Comparison of ENCODE assay signal across 13 mouse cellular contexts in the genomic region with DNA sequence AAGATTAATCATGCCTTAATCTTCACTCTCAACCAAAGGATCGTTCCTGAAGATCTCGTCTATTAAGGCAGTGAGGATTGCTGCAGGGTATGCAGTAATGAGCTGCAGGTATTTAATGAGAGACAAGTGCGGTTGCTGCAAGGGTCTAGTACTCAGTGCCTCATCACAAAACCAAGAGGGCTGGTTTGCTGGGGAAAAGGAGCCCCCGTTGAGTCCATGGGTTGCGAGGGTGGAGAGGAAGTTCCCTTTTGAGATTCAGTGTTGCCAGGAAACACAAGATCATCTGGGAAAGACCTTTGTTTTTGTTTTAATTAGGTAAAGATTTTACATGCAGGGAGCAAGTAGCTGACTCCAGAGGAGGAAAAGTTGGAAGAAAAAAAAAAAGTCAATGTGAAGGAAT.
DNase-seq lines count a peak whose midpoint lies in the region; ATAC-seq and TF ChIP-seq lines count a peak whose summit lies in the region.
"Had no signal": no experiment of that assay in that cellular context is flagged by ENCODE, and none has a peak within 500 bp of the region (broad histone marks: within the 10 kb centered on the region; RNA-seq: fewer than 3 reads in every experiment).

No protein-coding gene starts in this region.

- no peaks in the 10 kb centered on the region for H3K9me3 ChIP-seq in heart, embryonic 10.5 days
- H3K9me3 ChIP-seq in kidney, postnatal 0 days (replicated peaks; ENCODE audit: low read length): no peaks in the 10 kb centered on the region
- H3K9me3 ChIP-seq in embryonic facial prominence, embryonic 12.5 days: no peaks in the 10 kb centered on the region
- H3K9me3 ChIP-seq in liver, embryonic 13.5 days (replicated peaks): no peaks in the 10 kb centered on the region
- H3K9me3 ChIP-seq: midbrain, embryonic 13.5 days; neural tube, embryonic 12.5 days had no signal

- H3K27me3 ChIP-seq in heart, embryonic 10.5 days (ENCODE audit: insufficient read depth, poor library complexity, severe bottlenecking): no peaks in the 10 kb centered on the region
- H3K27me3 ChIP-seq in kidney, postnatal 0 days (ENCODE audit: insufficient read depth, low read length): no peaks in the 10 kb centered on the region
- no peaks in the 10 kb centered on the region for H3K27me3 ChIP-seq in embryonic facial prominence, embryonic 12.5 days
- 0 out of 2 replicates have a peak, but pooled peaks cover 8% of the 10 kb centered on the region for H3K27me3 ChIP-seq in liver, embryonic 13.5 days
- H3K27me3 ChIP-seq: midbrain, embryonic 13.5 days; neural tube, embryonic 12.5 days had no signal

- H3K27ac ChIP-seq in heart, embryonic 10.5 days: peak overlapping the region; percentile 52
- H3K27ac ChIP-seq in kidney, postnatal 0 days: peak overlapping the region; percentile 95
- 0 out of 2 replicates have a peak overlapping the region, but pooled peaks have one; percentile 36 for H3K27ac ChIP-seq in embryonic facial prominence, embryonic 12.5 days
- 0 out of 2 replicates have a peak overlapping the region, but pooled peaks have one; percentile 53 for H3K27ac ChIP-seq in liver, embryonic 13.5 days
- H3K27ac ChIP-seq: midbrain, embryonic 13.5 days; neural tube, embryonic 12.5 days had no signal

- no peak for TF ChIP-seq CTCF in kidney, postnatal 0 days (IDR thresholded peaks at IDR 0.05; ENCODE audit: low read depth)

- WGBS in heart, embryonic 10.5 days: 66% methylated on average over 5 of the region's 5 CpGs
- WGBS in kidney, postnatal 0 days: 50% methylated on average over 5 of the region's 5 CpGs
- WGBS in embryonic facial prominence, embryonic 12.5 days: 32% methylated on average over 5 of the region's 5 CpGs
- WGBS in liver, embryonic 13.5 days (ENCODE audit: insufficient replicate concordance): 44% methylated on average over 5 of the region's 5 CpGs

- H3K9ac ChIP-seq in kidney, postnatal 0 days (ENCODE audit: low read depth, low read length): no peak overlapping the region
- H3K9ac ChIP-seq in embryonic facial prominence, embryonic 12.5 days: no peak overlapping the region
- no peak overlapping the region for H3K9ac ChIP-seq in liver, embryonic 13.5 days
- H3K9ac ChIP-seq: midbrain, embryonic 13.5 days; neural tube, embryonic 12.5 days had no signal

- no peaks in the 10 kb centered on the region for H3K36me3 ChIP-seq in heart, embryonic 10.5 days
- H3K36me3 ChIP-seq in kidney, postnatal 0 days (ENCODE audit: insufficient read depth, low read length): no peaks in the 10 kb centered on the region
- H3K36me3 ChIP-seq in embryonic facial prominence, embryonic 12.5 days: no peaks in the 10 kb centered on the region
- H3K36me3 ChIP-seq in liver, embryonic 13.5 days: no peaks in the 10 kb centered on the region
- H3K36me3 ChIP-seq: midbrain, embryonic 13.5 days; neural tube, embryonic 12.5 days had no signal

- H3K4me2 ChIP-seq in kidney, postnatal 0 days (ENCODE audit: low read length): no peak overlapping the region
- H3K4me2 ChIP-seq in embryonic facial prominence, embryonic 12.5 days (replicated peaks): no peak overlapping the region
- H3K4me2 ChIP-seq in liver, embryonic 13.5 days: no peak overlapping the region
- H3K4me2 ChIP-seq: midbrain, embryonic 13.5 days; neural tube, embryonic 12.5 days had no signal

- no peak overlapping the region for H3K4me3 ChIP-seq in heart, embryonic 10.5 days
- H3K4me3 ChIP-seq in kidney, postnatal 0 days (replicated peaks; ENCODE audit: low read depth, low read length): no peak overlapping the region
- H3K4me3 ChIP-seq in embryonic facial prominence, embryonic 12.5 days: no peak overlapping the region
- H3K4me3 ChIP-seq in liver, embryonic 13.5 days (replicated peaks): no peak overlapping the region
- H3K4me3 ChIP-seq: midbrain, embryonic 13.5 days; neural tube, embryonic 12.5 days had no signal

- intact Hi-C loops in heart, postnatal 14 days (cut with DNase I): no loop called here

- DNase-seq in heart, embryonic 10.5 days (ENCODE audit: low spot score): no peak
- DNase-seq in heart, postnatal 14 days: no peak
- no peak for DNase-seq in kidney, postnatal 0 days (ENCODE audit: low spot score)
- DNase-seq in kidney, adult 8-10 months: no peak
- DNase-seq in liver, embryonic 13.5 days: no peak
- DNase-seq: cerebellum, adult 9-10 months; thymus, postnatal 4 days had no signal

- no peak for ATAC-seq in kidney, postnatal 0 days (replicated peaks; ENCODE audit: low FRiP score, low read depth)
- ATAC-seq in embryonic facial prominence, embryonic 12.5 days (ENCODE audit: insufficient number of reproducible peaks, insufficient read depth, low FRiP score, low TSS enrichment): no peak
- no peak for ATAC-seq in liver, embryonic 13.5 days (ENCODE audit: low read depth)
- no peak for ATAC-seq in monocyte, adult 5-6 weeks (replicated peaks; ENCODE audit: insufficient number of reproducible peaks, low FRiP score, low TSS enrichment, poor library complexity, severe bottlenecking)
- ATAC-seq in inflammation-experienced regulatory T-cells, adult 6 months: no peak
- ATAC-seq: activated CD4-positive, CD25-positive, alpha-beta regulatory T cell, adult 4 months; midbrain, embryonic 13.5 days had no signal

- peaks cover 77% of the 10 kb centered on the region for H3K4me1 ChIP-seq in heart, embryonic 10.5 days
- H3K4me1 ChIP-seq in kidney, postnatal 0 days (replicated peaks; ENCODE audit: insufficient read depth, low read length): peaks cover 48% of the 10 kb centered on the region
- peaks cover 51% of the 10 kb centered on the region for H3K4me1 ChIP-seq in embryonic facial prominence, embryonic 12.5 days
- peaks cover 34% of the 10 kb centered on the region for H3K4me1 ChIP-seq in liver, embryonic 13.5 days (replicated peaks)

Comparison
In these comparisons a context has a peak if more than half of its experiments do, and no peak if none do; other contexts are left out.
1. H3K27ac ChIP-seq: peak in every context shown above with its lines; median percentile 95 in kidney, postnatal 0 days; 53 in liver, embryonic 13.5 days; 52 in heart, embryonic 10.5 days; 36 in embryonic facial prominence, embryonic 12.5 days.